Mouse (Mus musculus) forebrain, embryonic 15.5 days (tissue): ENCODE data around the gene Stx7. TPM values are rescaled to one million over a fixed set of nuclear protein-coding genes. Genes with fewer than 3 reads are reported as not detected.
"Not testable (repeated sequence)": the region's sequence is repeated elsewhere in the genome, so short reads cannot be mapped to it uniquely, and the experiment has no call there.

Source experiments
- ATAC-seq: fragments of 200-750 bp; cut with Nextera tagmentation; replicated peaks from 2 replicates; pipeline ENCODE4 v1.8.0; 2017; ENCODE audit warnings: mild to moderate bottlenecking, moderate TSS enrichment, moderate library complexity
- H3K27ac ChIP-seq: fragments of 300-500 bp; sonication (generic); replicated peaks from 2 replicates; pipeline ENCODE4 v1.5.1; 2015; ENCODE audit warnings: mild to moderate bottlenecking, inconsistent platforms
- H3K27me3 ChIP-seq: fragments of 300-500 bp; sonication (generic); 2 replicates; pipeline ENCODE4 v1.6.1; 2015; ENCODE audit warnings: inconsistent platforms
- H3K36me3 ChIP-seq: fragments of 300-500 bp; sonication (generic); 2 replicates; pipeline ENCODE4 v1.6.1; 2015; ENCODE audit warnings: mild to moderate bottlenecking, inconsistent platforms
- H3K4me1 ChIP-seq: fragments of 300-500 bp; sonication (generic); 2 replicates; pipeline ENCODE4 v1.6.1; 2015; ENCODE audit warnings: inconsistent platforms
- H3K4me2 ChIP-seq: fragments of 300-500 bp; sonication (generic); replicated peaks from 2 replicates; pipeline ENCODE4 v1.6.1; 2015; ENCODE audit warnings: mild to moderate bottlenecking, inconsistent platforms
- H3K4me3 ChIP-seq: fragments of 300-500 bp; sonication (generic); 2 replicates; pipeline ENCODE4 v1.5.1; 2015; ENCODE audit warnings: mild to moderate bottlenecking, inconsistent platforms
- H3K9ac ChIP-seq: fragments of 300-500 bp; sonication (generic); replicated peaks from 2 replicates; pipeline ENCODE4 v1.6.1; 2015; ENCODE audit warnings: mild to moderate bottlenecking, inconsistent platforms
- H3K9me3 ChIP-seq: fragments of 300-500 bp; sonication (generic); 2 replicates; pipeline ENCODE4 v1.6.1; 2016; ENCODE audit warnings: inconsistent platforms
- WGBS: fragments of 180-500 bp; shearing (Covaris S2); methylation state at CpG from one replicate; pipeline ENCODE4 v1.1.7; 2015; ENCODE audit warnings: mixed read lengths; 5-methylcytosine and 5-hydroxymethylcytosine counted together
- polyA plus RNA-seq: library from polyadenylated mRNA; unstranded; fragments of >200 nt; fragmentation: Nextera tagmentation; extraction: Ambion mirVana; gene quantifications from 2 replicates; pipeline ENCODE4 v1.2.1, GENCODE M21; 2015

The Stx7 gene
- 252 and 275 TPM in 2 replicates for polyA plus RNA-seq

DNA sequence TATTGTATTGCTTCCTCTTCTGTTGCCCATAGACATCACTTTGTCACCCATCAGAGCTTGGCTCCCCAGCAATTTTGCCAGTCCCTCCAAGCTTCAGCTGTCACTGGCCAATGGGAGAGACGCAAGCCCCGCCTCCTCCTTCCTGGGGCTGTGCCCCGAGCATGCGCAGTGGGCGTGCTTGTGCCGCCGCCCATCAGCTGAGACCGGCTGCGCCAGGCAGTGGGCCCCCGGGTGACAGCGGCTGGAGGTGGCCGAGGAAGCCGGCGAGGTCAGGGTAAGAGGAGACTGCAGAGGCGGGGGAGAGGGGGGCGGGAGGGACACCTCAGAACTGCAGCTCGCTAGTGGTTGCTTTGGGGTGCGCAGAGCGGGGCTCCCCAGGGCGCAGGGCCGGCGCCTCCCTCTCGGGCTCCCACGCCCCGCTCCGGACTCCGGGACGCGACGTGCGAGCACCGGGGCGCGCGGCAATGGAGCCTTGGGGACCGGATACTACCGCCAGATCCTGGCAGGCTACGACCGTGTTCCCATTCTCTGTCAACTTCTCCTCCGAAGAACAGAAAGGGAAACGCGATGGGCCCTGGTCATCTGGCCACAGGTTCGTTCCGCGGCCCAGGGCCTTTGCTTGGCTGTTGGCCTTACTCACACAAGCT is at the start of gene Stx7:
Gene Stx7, plus strand, starts transcription at position 168 of the 647 bp plus-strand sequence.
- under 1% methylated on average over 45 of the region's 45 CpGs for WGBS
- H3K36me3 ChIP-seq, result no peaks in the 10 kb centered on the region
- no peaks in the 10 kb centered on the region for H3K27me3 ChIP-seq
- H3K4me3 ChIP-seq, result peak within 1 kb of the TSS; percentile 88
- H3K4me2 ChIP-seq, result peak within 1 kb of the TSS; percentile 52
- H3K9me3 ChIP-seq, result no peaks in the 10 kb centered on the region
- H3K4me1 ChIP-seq, result peaks cover 10% of the 10 kb centered on the region
- H3K27ac ChIP-seq, result peak within 1 kb of the TSS; percentile 66
- peak; percentile 99 for ATAC-seq
- peak within 1 kb of the TSS; percentile 89 for H3K9ac ChIP-seq

DNA sequence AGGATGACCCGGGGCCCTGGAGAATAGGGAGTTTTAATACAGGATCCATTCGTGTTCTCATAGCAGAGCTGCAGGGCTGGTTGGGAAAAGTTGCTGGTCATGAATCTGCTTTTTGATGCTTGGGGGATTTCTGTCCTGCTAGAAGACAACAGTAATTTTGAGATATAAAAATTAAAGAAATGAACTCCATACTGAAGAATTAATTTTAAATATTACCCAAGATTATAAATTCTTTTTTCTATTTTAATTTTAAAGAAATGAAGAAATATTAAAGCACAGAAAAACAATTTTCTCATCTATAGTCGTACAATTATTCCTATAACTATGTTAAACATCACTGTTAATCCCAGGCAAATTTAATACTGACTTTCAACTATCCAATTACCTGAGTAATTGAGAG is 47.3 kb upstream of the Stx7 start, which contains the start of gene Taar8c:
Gene Taar8c, minus strand, starts transcription at position 101 of the 400 bp plus-strand sequence.
- not testable (repeated sequence) for H3K4me3 ChIP-seq, ATAC-seq, H3K9me3 ChIP-seq, H3K4me1 ChIP-seq, H3K27ac ChIP-seq, H3K9ac ChIP-seq, H3K36me3 ChIP-seq, H3K27me3 ChIP-seq, H3K4me2 ChIP-seq
- whole genome bisulfite sequencing, result 85% methylated on average over 1 of the region's 3 CpGs

DNA sequence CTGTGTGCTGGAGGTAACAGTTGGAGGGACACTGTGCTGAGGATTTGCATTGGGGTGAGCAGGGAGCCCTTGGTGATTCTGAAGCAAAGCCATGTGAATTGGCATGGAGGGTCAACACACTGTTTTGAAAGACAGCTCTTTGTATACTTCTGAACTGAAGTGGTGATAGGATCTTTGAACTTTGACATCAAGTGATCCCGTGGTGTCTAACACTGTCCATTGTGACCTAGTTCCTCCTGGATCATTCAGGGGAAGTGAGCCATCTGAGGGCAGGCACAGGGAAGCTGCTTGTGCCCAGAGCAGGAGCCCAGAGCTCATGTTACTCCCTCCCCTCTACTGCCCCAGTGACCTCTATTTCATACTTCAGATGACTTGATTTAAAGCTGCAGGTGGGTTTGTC is 45.8 kb upstream of the Stx7 start:
- not testable (repeated sequence) for H3K4me1 ChIP-seq, ATAC-seq, H3K4me3 ChIP-seq

DNA sequence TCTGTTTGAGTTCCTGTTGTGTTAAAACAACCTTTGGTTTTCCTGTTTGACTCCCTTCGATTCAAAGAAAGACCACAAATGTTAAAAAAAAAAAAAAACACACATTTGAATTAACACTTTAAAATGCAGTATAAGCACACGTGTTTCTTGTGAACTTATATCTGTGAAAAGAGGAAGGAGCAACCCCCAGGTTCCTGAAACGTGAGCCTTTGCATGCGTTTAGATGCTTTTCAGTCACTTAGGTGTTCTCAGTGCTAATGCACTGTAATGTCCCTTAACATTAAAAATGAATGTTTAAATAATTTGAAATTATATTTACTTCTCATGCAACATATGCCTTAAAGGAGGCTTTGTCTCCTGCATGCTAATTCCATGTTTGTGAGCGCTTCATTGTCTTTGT is 41.4 kb upstream of the Stx7 start:
- Histone ChIP-seq H3K27ac (no peak overlapping the region), H3K36me3 (no peaks in the 10 kb centered on the region), H3K9me3 (no peaks in the 10 kb centered on the region), H3K4me1 (no peaks in the 10 kb centered on the region), H3K4me3 (no peak overlapping the region), H3K9ac (no peak overlapping the region), H3K27me3 (no peaks in the 10 kb centered on the region), H3K4me2 (no peak overlapping the region)
- no peak for ATAC-seq
- WGBS, result 47% methylated on average over 5 of the region's 5 CpGs

More for the DNA sequence above, 45.8 kb upstream of the Stx7 start:
- H3K9ac ChIP-seq, H3K4me2 ChIP-seq, H3K27ac ChIP-seq, H3K27me3 ChIP-seq, H3K36me3 ChIP-seq, H3K9me3 ChIP-seq: not testable (repeated sequence)
- 41% methylated on average over 1 of the region's 1 CpGs for WGBS

DNA sequence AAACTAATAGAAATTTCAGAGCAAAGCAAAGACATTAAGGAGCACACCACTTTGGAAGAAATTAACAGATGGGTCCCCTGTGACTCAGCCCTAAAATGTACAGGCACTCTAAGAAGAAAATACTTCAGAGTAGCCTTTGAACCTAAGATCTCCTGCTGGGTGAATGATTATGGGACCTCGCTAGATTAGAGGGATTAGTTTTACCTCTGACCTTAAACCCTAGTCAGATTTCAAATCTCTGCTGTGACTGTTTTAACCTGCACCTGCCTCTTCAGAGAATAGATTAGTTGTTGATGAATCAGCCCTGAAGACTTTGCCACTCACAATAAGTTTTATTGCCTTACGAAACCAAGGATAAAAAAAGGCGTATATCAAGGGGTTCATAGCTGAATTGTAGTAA is 40.9 kb upstream of the Stx7 start:
- H3K4me3 ChIP-seq, result no peak overlapping the region
- H3K4me1 ChIP-seq, result no peaks in the 10 kb centered on the region
- ATAC-seq, result no peak
- 53% methylated on average over 3 of the region's 3 CpGs for WGBS
- H3K4me2 ChIP-seq, result no peak overlapping the region
- no peak overlapping the region for H3K9ac ChIP-seq
- no peaks in the 10 kb centered on the region for H3K36me3 ChIP-seq
- H3K27me3 ChIP-seq, result no peaks in the 10 kb centered on the region
- H3K27ac ChIP-seq, result no peak overlapping the region
- no peaks in the 10 kb centered on the region for H3K9me3 ChIP-seq

DNA sequence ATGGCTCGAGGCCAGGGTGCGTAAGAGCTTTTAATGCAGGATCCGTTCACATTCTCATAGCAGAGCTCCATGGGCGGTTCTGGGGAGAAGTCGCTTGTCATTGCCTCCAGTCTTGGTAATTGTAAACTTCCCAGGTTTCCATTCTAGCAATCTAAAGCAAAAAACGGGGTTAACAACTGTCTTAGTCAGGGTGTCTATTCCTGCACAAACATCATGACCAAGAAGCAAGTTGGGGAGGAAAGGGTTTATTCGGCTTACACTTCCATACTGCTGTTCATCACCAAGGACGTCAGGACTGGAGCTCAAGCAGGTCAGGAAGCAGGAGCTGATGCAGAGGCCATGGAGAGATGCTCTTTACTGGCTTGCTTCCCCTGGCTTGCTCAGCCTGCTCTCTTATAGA is 39.7 kb upstream of the Stx7 start, which contains the start of gene Taar9:
Gene Taar9, minus strand, starts transcription at position 101 of the 400 bp plus-strand sequence.
- H3K4me2 ChIP-seq, H3K9ac ChIP-seq, H3K27me3 ChIP-seq, H3K9me3 ChIP-seq, H3K4me1 ChIP-seq, H3K36me3 ChIP-seq, H3K4me3 ChIP-seq, ATAC-seq, H3K27ac ChIP-seq: not testable (repeated sequence)
- 87% methylated on average over 8 of the region's 8 CpGs for WGBS

DNA sequence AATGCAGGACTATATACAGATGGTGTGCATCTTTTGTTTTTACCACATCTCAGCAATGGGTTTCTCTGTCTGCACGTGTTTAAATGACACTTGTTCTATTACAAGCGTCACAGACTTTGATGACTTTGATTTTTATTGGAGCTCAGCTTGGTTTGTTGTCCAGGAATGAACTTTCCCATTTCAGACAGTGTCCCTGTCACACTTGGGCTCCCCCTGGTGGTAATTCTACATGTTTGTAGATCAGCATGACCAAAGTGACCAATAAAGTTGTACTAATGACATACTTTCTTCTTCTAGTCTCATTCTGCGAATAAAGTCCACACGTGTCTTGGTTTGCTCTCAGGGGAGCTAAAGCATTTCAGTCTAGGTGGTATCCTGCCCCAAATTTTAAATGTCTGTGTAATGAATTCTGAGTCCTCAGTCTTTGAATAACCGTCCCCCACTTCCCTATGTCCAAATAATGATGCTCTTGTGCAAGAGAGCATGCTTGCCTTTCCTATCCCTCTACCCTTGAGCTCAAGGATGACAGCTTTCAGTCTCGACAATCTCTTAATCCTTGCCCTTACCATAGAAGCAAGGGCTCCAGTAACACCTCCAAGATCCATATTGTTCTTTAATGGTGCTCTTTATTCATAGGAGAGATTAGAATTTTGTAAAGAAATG is 37.9 kb upstream of the Stx7 start:
- no peak for ATAC-seq
- no peaks in the 10 kb centered on the region for H3K36me3 ChIP-seq
- H3K9me3 ChIP-seq, result no peaks in the 10 kb centered on the region
- no peak overlapping the region for H3K4me2 ChIP-seq
- H3K27me3 ChIP-seq, result no peaks in the 10 kb centered on the region
- H3K27ac ChIP-seq, result no peak overlapping the region
- no peak overlapping the region for H3K4me3 ChIP-seq
- H3K9ac ChIP-seq, result no peak overlapping the region
- H3K4me1 ChIP-seq, result no peaks in the 10 kb centered on the region
- 53% methylated on average over 6 of the region's 6 CpGs for WGBS

DNA sequence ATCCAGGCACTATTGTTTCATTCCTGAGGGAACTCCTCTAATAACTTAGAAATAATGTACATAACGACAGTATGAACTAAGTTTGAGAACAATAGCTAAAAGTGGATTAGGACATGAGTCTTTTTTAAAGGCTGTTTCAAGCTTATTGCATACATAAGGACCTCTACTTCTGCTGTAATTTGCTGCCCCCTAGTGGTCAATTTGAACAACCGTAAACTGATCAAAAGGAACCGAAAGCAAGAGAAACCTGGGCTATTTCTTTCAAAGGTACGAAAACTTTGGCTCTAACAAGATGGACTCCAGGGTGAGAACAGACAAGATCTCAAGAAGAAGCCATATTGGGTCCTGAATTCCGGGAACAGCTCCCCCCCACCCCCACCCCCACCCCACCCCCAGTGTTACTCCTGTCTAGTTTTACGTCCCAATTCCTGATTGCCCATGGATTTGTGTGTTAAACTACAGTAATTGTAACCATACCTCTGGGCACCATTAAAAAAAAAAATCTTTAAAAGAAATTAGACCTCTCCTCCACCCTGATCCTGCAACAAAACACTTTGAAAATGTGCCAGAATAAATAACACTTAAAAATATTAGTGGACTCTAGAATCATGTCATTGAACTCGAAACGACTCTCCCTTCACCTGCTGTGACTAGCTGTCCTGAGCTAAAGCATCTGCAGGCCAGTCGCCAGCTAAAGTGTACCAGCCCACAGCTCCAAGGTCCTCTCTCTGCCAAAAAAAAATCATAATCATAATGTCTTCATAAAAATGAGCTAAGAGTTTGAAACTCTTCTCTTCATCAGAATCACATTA is 17.4 kb upstream of the Stx7 start:
- H3K4me2 ChIP-seq, result peak overlapping the region; percentile 14; the same call in 1 of the 2 replicates
- peak; percentile 91 for ATAC-seq
- H3K27ac ChIP-seq, result no peak overlapping the region
- H3K9ac ChIP-seq, result no peak overlapping the region
- no peaks in the 10 kb centered on the region for H3K9me3 ChIP-seq
- H3K4me3 ChIP-seq, result no peak overlapping the region
- H3K27me3 ChIP-seq, result no peaks in the 10 kb centered on the region
- WGBS, result 22% methylated on average over 9 of the region's 9 CpGs
- no peaks in the 10 kb centered on the region for H3K4me1 ChIP-seq
- no peaks in the 10 kb centered on the region for H3K36me3 ChIP-seq

DNA sequence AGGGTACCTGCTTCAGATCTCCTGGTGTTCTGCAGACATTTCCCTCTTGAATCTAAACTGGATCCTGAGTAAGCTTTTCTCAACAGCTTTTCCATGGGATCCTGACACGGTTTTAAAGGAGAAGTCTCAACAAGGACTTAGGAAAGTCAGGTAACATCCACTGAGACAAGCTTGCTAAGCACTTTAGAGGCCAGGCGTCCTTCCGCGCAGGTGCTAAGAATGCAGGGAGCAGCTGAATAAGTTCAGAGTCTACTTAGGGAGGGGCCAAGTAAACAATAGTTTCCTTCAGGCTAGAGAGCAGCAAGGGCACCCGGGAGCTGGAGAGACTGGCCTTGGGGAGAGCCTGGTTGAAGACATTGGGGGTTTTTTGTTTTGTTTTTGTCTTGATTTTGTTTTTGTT is 16.8 kb upstream of the Stx7 start:
- Histone ChIP-seq H3K9me3 (no peaks in the 10 kb centered on the region), H3K4me2 (no peak overlapping the region), H3K4me3 (no peak overlapping the region), H3K4me1 (no peaks in the 10 kb centered on the region), H3K27ac (no peak overlapping the region), H3K9ac (no peak overlapping the region), H3K27me3 (no peaks in the 10 kb centered on the region), H3K36me3 (no peaks in the 10 kb centered on the region)
- 7% methylated on average over 5 of the region's 5 CpGs for WGBS
- ATAC-seq, result no peak

DNA sequence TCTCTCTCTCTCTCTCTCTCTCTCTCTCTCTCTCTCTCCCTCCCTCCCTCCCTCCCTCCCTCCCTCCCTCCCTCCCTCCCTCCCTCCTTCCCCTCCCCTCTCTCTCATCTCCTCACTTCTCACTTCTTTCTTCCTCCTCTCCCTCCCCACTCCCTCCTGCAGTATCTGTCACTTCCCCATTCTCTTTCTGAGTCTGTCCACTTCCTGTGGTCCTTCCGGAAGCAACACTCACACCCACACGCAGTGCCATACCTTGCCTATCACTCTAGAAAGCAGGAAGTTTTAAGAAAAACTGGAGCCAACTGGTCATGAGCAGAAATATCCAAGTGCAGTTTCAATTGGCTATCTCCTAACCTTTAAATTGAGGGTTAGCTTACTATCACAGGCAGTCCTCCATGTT is 16.0 kb upstream of the Stx7 start:
- Histone ChIP-seq H3K36me3 (no peaks in the 10 kb centered on the region), H3K9ac (no peak overlapping the region), H3K27me3 (no peaks in the 10 kb centered on the region), H3K4me2 (no peak overlapping the region), H3K9me3 (no peaks in the 10 kb centered on the region), H3K27ac (no peak overlapping the region), H3K4me1 (no peaks in the 10 kb centered on the region), H3K4me3 (no peak overlapping the region)
- ATAC-seq, result no peak
- 53% methylated on average over 2 of the region's 2 CpGs for WGBS

DNA sequence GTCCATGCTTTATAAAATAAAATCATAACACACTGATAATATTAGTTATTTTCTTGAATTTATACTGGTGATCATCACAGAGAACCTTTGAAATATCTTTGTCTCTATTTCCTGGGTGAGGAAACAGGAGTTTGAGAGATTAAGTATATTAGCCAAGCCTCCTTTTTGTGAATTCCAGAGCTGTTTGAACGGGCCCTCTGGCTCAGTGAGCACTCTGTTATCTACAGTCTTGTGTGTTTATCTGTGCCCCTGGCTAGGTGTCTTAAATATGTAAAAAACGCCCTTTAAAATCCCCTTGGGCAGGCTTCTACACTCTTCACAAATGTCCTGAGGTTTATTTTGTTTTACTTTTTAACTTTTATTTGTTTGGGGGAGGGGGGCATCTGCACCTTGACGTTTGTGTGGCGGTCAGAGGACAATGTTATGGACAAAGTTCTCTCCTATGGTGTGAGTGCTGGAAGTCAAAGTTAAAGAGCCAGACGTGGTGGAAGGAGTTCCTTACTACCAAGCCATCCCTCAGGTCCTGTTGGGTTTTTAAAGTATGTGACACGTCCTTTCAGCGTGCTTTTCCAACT is 14.9 kb upstream of the Stx7 start:
- Histone ChIP-seq H3K27me3 (no peaks in the 10 kb centered on the region), H3K4me2 (no peak overlapping the region), H3K36me3 (no peaks in the 10 kb centered on the region), H3K9me3 (no peaks in the 10 kb centered on the region), H3K27ac (no peak overlapping the region), H3K4me3 (no peak overlapping the region), H3K9ac (no peak overlapping the region), H3K4me1 (no peaks in the 10 kb centered on the region)
- ATAC-seq, result no peak
- WGBS, result 66% methylated on average over 7 of the region's 7 CpGs
